Mouse (Mus musculus): ENCODE measurements around the gene Elmsan1.

DNA sequence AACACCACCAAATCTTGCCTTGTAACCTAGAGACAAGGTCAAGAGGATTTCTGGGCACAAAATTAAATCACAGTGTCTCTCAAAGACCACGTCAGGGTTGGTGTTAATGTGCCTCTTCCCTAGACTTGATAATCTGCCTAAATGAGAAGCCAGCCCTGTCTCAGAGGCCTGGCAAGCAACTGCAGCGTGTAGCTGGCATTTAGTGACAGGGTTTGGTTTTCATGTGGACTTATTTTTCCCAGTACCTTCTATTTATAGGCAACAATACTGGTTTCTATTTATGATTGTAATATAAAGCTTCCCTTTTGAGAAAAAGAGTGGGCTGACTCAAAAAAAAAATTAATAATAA is 63.2 kb downstream of the Elmsan1 start:
- TF ChIP-seq GATA1 (IDR thresholded peaks at IDR 0.05; ENCODE audit: borderline replicate concordance, low read length) = no peak
- no peak for TF ChIP-seq FLI1 (IDR thresholded peaks at IDR 0.05; ENCODE audit: low read length)

Measured in megakaryocyte, embryonic 14.5 days (primary cell).